Mouse (Mus musculus): ENCODE results near the gene Kcng3. TPM values are rescaled to one million over a fixed set of nuclear protein-coding genes. Genes with fewer than 3 reads are reported as not detected.

The Kcng3 gene
- polyA plus RNA-seq (2014; fragmentation: Nextera tagmentation; extraction: Ambion mirVana), result 0.19 TPM in 1 of 2 replicates, not detected in the other

DNA sequence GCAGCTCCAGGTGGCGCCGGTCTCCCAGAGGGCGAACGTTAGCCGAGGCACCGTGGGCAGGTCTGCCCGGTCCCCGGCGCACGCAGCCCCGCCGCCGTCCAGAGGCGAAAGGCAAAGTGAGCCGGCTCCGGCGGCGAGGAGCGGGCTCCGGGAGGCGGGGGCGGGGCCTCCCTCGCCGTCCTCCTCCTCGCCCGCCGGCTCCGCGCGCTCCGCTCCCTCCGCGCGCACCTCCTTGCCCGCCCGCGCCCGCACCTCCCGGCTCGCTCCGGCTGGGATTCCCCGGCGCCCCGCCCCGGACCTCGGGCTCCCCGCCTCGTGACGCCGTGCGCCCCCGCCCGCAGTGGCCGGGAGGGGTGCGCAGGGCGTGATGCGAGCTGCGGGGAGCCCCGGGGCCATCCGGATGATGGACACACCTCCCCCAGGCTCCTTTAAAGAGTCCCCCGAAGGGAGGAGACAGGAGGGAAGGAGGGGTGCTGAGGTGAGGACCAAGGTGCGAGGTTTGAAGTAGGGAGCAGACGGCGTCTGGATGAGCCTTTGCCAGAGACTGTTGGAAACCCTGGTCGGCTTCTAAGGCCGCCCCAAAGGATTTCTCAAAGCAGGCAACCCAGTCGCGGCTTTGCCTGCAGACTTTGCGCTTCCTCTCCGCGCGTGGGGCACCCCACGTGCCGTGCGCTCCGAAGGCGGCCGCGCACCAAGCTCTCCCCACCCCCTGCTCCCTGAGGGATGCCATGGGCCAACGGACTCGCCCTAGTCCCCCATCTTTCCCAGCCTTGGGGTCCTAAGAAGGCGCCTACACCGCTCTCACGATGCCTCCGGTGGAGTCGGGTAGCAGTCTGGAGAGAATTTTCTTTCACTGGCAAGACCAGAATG, at the start of gene Kcng3:
Gene Kcng3 (minus strand): TSS at position 113 of the 870 bp plus-strand sequence.
- Histone ChIP-seq H3K4me2 (peak within 1 kb of the TSS; percentile 99), H3K27ac (ENCODE audit: low read depth, low read length) (no peak within 1 kb of the TSS), H3K9ac (ENCODE audit: low read depth, low read length) (peak within 1 kb of the TSS; percentile 55), H3K27me3 (replicated peaks; ENCODE audit: control insufficient read depth, insufficient read depth, low read length) (peaks cover 55% of the 10 kb centered on the region), H3K36me3 (ENCODE audit: control insufficient read depth, insufficient read depth, low read length) (no peaks in the 10 kb centered on the region), H3K4me1 (replicated peaks; ENCODE audit: control insufficient read depth, insufficient read depth, low read length) (peaks cover 22% of the 10 kb centered on the region), H3K4me3 (ENCODE audit: low read depth, low read length) (peak within 1 kb of the TSS; percentile 69), H3K9me3 (ENCODE audit: control insufficient read depth, low read length) (no peaks in the 10 kb centered on the region)
- under 1% methylated on average over 84 of the region's 86 CpGs for WGBS
- ATAC-seq (replicated peaks; ENCODE audit: low FRiP score) (peak; percentile 53; the same call in 1 of the 2 replicates), DNase-seq (ENCODE audit: low spot score) (peak; percentile 57)

DNA sequence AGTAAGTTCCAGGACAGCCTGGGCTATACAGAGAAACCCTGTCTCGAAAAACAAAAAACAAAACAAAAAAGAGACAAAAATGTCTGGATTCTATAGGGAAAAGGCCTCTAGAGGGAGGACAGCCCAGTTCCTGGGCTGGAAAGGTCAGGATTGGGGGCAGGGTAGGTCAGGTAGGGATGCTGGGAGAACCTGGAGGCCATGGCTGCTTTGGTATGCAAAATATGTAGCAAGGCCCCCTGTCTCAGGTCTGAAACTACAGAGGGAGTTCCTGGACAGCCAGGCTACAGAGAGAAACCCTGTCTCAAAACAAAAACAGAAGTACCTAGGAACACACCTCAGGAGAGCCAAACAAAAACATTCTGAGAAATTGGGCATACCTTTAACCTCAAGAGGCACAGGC, 45.7 kb upstream of the Kcng3 start:
- DNase-seq (ENCODE audit: low spot score), result no peak
- no peak overlapping the region for H3K27ac ChIP-seq (ENCODE audit: low read depth, low read length)
- H3K4me2 ChIP-seq, result no peak overlapping the region
- no peaks in the 10 kb centered on the region for H3K27me3 ChIP-seq (replicated peaks; ENCODE audit: control insufficient read depth, insufficient read depth, low read length)
- H3K36me3 ChIP-seq (ENCODE audit: control insufficient read depth, insufficient read depth, low read length), result no peaks in the 10 kb centered on the region
- no peak overlapping the region for H3K9ac ChIP-seq (ENCODE audit: low read depth, low read length)
- no peak overlapping the region for H3K4me3 ChIP-seq (ENCODE audit: low read depth, low read length)
- H3K4me1 ChIP-seq (replicated peaks; ENCODE audit: control insufficient read depth, insufficient read depth, low read length), result no peaks in the 10 kb centered on the region
- ATAC-seq (replicated peaks; ENCODE audit: low FRiP score), result no peak
- 82% methylated on average over 1 of the region's 1 CpGs for WGBS
- no peaks in the 10 kb centered on the region for H3K9me3 ChIP-seq (ENCODE audit: control insufficient read depth, low read length)

DNA sequence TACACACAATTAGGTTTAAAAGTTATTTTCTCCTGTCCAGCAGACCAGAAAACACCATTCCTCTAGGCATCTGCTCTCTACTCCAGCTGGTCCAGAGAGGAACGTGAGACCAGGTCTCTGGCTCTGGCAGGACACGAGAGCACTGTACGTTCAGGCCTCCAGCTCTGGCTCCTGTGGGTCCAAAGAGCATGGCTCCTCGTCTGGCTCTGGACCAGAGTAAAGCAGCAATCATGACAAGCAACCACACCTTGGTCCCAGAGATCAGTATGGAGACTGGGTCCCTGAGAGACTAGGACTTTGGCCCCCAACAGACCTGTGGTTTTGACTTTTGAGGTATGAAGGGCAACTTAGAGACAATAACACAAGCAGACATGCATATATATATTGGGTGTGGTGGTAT, 41.0 kb upstream of the Kcng3 start:
- H3K27ac ChIP-seq (ENCODE audit: low read depth, low read length), result no peak overlapping the region
- no peaks in the 10 kb centered on the region for H3K27me3 ChIP-seq (replicated peaks; ENCODE audit: control insufficient read depth, insufficient read depth, low read length)
- no peaks in the 10 kb centered on the region for H3K36me3 ChIP-seq (ENCODE audit: control insufficient read depth, insufficient read depth, low read length)
- ATAC-seq (replicated peaks; ENCODE audit: low FRiP score) (no peak), DNase-seq (ENCODE audit: low spot score) (no peak)
- no peaks in the 10 kb centered on the region; the same call in 1 of the 2 replicates for H3K4me1 ChIP-seq (replicated peaks; ENCODE audit: control insufficient read depth, insufficient read depth, low read length)
- H3K4me2 ChIP-seq, result no peak overlapping the region
- H3K9ac ChIP-seq (ENCODE audit: low read depth, low read length), result no peak overlapping the region
- H3K9me3 ChIP-seq (ENCODE audit: control insufficient read depth, low read length), result no peaks in the 10 kb centered on the region
- 84% methylated on average over 4 of the region's 4 CpGs for WGBS
- H3K4me3 ChIP-seq (ENCODE audit: low read depth, low read length), result no peak overlapping the region

DNA sequence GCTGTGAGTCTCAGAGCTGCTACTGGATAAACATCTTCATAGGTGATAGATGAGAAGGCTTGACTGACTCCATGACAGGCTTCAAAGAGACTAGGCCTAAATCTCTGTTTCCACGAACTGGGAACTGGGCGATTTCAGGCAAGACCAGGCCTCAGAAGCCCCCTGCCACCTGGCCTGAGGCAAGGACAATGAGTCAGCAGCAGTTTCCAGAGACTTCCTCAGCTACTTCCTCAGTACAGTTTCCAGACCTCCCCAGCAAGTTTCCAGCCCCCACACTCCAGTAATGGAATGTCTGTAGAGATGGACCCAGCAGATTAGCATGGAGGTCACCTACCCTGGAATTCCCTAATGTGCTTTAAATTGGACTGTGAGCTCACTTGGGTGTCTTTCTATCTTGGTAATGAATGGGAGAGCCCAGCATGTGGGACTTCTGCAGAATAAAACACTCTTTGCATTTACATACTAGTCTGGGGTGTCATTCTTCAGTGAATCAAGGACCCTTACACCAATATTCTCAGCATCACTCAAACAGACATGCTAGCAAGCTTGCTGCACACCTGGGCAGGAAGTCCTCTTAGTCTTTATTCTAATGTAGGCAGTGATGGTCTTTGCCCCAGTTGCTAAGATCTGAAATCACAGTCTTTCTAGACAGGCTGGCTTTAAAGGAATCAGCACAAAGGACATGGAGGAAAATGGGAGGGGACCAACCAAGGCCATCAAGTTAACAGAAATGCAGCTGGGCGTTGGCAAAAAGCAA, 36.4 kb upstream of the Kcng3 start:
- no peaks in the 10 kb centered on the region for H3K36me3 ChIP-seq (ENCODE audit: control insufficient read depth, insufficient read depth, low read length)
- H3K9me3 ChIP-seq (ENCODE audit: control insufficient read depth, low read length), result no peaks in the 10 kb centered on the region
- whole genome bisulfite sequencing, result 71% methylated on average over 3 of the region's 3 CpGs
- H3K27ac ChIP-seq (ENCODE audit: low read depth, low read length), result no peak overlapping the region
- H3K4me3 ChIP-seq (ENCODE audit: low read depth, low read length), result no peak overlapping the region
- no peak overlapping the region for H3K9ac ChIP-seq (ENCODE audit: low read depth, low read length)
- H3K27me3 ChIP-seq (replicated peaks; ENCODE audit: control insufficient read depth, insufficient read depth, low read length), result no peaks in the 10 kb centered on the region
- ATAC-seq (replicated peaks; ENCODE audit: low FRiP score), result no peak
- no peaks in the 10 kb centered on the region; the same call in 1 of the 2 replicates for H3K4me1 ChIP-seq (replicated peaks; ENCODE audit: control insufficient read depth, insufficient read depth, low read length)
- no peak overlapping the region for H3K4me2 ChIP-seq
- DNase-seq (ENCODE audit: low spot score), result no peak

DNA sequence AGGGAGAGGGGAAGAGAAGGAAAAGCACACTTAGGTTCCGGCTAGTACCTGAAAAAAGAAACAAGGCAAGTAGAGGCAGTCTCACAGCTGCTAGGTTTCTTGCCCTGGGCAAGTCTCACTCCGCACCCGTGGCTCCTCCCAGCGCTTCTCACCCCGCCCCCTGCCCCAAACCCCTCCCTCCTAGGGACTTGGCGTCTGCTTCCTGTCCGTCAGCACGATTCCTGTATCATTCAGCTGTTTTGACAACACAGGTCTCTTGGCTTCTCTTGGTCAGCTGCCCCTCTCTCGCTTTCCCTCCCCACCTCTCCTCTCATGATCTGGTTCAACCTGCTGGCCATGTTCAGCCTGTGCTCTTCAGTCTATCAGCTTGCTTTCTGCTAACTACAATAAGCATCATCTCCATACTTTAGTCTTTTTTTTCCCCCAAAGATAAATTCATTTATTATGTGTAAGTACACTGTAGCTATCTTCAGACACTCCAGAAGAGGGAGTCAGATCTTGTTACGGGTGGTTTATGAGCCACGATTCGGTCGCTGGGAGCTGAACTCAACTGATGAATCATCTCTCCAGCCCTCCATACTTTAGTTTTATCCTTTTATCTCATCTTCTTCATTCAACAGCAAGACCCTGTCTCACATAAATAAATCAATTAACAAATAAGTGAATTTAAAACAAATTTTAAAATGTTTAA, 35.0 kb upstream of the Kcng3 start:
- H3K27ac ChIP-seq (ENCODE audit: low read depth, low read length), result peak overlapping the region; percentile 47; the same call in 1 of the 2 replicates
- no peaks in the 10 kb centered on the region for H3K9me3 ChIP-seq (ENCODE audit: control insufficient read depth, low read length)
- no peaks in the 10 kb centered on the region for H3K36me3 ChIP-seq (ENCODE audit: control insufficient read depth, insufficient read depth, low read length)
- peak overlapping the region; percentile 46; the same call in 1 of the 2 replicates for H3K9ac ChIP-seq (ENCODE audit: low read depth, low read length)
- H3K4me1 ChIP-seq (replicated peaks; ENCODE audit: control insufficient read depth, insufficient read depth, low read length), result no peaks in the 10 kb centered on the region; the same call in 1 of the 2 replicates
- H3K4me2 ChIP-seq, result peak overlapping the region; percentile 49
- WGBS, result 43% methylated on average over 13 of the region's 13 CpGs
- ATAC-seq (replicated peaks; ENCODE audit: low FRiP score) (peak; percentile 83), DNase-seq (ENCODE audit: low spot score) (peak; percentile 60)
- no peaks in the 10 kb centered on the region for H3K27me3 ChIP-seq (replicated peaks; ENCODE audit: control insufficient read depth, insufficient read depth, low read length)
- no peak overlapping the region for H3K4me3 ChIP-seq (ENCODE audit: low read depth, low read length)

DNA sequence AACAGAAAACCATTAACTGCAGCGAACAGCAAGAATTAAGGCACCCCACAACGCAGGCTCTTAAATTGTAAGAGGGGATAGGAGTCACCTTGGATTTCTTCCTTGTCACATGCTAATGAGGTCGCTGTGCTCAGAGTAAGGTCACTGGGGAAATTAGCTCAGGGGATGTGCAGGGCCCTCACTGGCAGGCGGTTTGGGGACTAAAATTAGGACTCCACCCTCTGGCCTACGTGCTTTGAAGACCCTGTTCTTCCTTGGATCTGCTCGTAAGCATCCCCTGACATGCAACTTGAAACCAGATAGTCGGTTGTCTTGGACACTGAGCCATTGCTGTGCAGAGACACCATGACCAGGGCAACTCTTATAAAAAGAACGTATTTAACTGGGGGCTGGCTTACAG, 33.1 kb upstream of the Kcng3 start:
- Histone ChIP-seq H3K4me3 (ENCODE audit: low read depth, low read length) (no peak overlapping the region), H3K9me3 (ENCODE audit: control insufficient read depth, low read length) (no peaks in the 10 kb centered on the region), H3K27me3 (replicated peaks; ENCODE audit: control insufficient read depth, insufficient read depth, low read length) (no peaks in the 10 kb centered on the region), H3K4me1 (replicated peaks; ENCODE audit: control insufficient read depth, insufficient read depth, low read length) (peaks cover under 1% of the 10 kb centered on the region), H3K36me3 (ENCODE audit: control insufficient read depth, insufficient read depth, low read length) (no peaks in the 10 kb centered on the region; the same call in 1 of the 2 replicates), H3K27ac (ENCODE audit: low read depth, low read length) (no peak overlapping the region), H3K4me2 (no peak overlapping the region), H3K9ac (ENCODE audit: low read depth, low read length) (no peak overlapping the region)
- WGBS, result 60% methylated on average over 8 of the region's 8 CpGs
- DNase-seq (ENCODE audit: low spot score) (no peak), ATAC-seq (replicated peaks; ENCODE audit: low FRiP score) (no peak)

DNA sequence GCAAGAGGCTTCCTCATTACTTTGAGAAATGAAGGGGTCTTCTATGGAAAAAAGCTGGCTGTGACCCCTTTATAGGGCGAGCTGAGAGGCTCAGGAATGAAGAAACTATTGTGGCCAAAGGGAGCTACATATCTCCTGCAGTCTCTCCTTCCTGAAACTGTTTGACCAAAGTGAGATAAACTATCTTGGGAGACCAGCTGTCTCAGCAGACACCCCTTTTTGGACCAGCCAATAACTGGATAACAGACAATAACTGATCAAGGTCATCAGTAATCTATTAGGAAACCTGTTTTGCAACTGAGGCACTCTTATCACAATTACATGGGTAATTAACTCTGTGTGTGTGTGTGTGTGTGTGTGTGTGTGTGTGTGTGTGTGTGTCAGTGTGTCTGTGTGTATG, 27.2 kb upstream of the Kcng3 start:
- Histone ChIP-seq H3K4me2 (peak overlapping the region; percentile 13; the same call in 1 of the 2 replicates), H3K36me3 (ENCODE audit: control insufficient read depth, insufficient read depth, low read length) (no peaks in the 10 kb centered on the region; the same call in 1 of the 2 replicates), H3K27me3 (replicated peaks; ENCODE audit: control insufficient read depth, insufficient read depth, low read length) (no peaks in the 10 kb centered on the region), H3K4me3 (ENCODE audit: low read depth, low read length) (no peak overlapping the region), H3K4me1 (replicated peaks; ENCODE audit: control insufficient read depth, insufficient read depth, low read length) (peaks cover 25% of the 10 kb centered on the region), H3K9me3 (ENCODE audit: control insufficient read depth, low read length) (no peaks in the 10 kb centered on the region), H3K9ac (ENCODE audit: low read depth, low read length) (no peak overlapping the region), H3K27ac (ENCODE audit: low read depth, low read length) (peak overlapping the region; percentile 81)
- no peak for DNase-seq (ENCODE audit: low spot score)
- 37% methylated on average over 1 of the region's 1 CpGs for WGBS
- peak; percentile 92 for ATAC-seq (replicated peaks; ENCODE audit: low FRiP score)

DNA sequence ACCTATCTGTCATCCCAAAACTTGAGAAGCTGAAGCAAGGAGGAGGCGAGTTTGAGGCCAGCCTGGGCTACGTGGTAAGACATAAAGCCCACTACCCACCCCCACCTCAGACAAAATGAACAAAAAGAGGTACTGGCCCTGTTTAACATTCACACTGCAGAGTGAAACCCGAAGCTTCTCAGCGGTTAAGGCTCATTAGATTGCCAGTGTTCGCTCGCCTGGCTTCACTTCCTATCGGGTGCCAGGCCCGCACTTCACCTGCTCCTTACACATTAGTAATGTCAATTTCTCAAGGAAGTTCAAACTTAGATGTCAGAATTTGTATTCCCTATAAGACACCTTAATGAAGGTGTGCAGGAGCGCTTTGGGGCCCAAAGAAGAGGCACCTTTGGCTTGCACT, 25.7 kb upstream of the Kcng3 start:
- H3K36me3 ChIP-seq (ENCODE audit: control insufficient read depth, insufficient read depth, low read length), result no peaks in the 10 kb centered on the region; the same call in 1 of the 2 replicates
- 81% methylated on average over 9 of the region's 9 CpGs for WGBS
- DNase-seq (ENCODE audit: low spot score) (no peak), ATAC-seq (replicated peaks; ENCODE audit: low FRiP score) (no peak)
- H3K27me3 ChIP-seq (replicated peaks; ENCODE audit: control insufficient read depth, insufficient read depth, low read length), result no peaks in the 10 kb centered on the region
- no peaks in the 10 kb centered on the region for H3K9me3 ChIP-seq (ENCODE audit: control insufficient read depth, low read length)
- H3K27ac ChIP-seq (ENCODE audit: low read depth, low read length), result peak overlapping the region; percentile 81; the same call in 1 of the 2 replicates
- H3K4me2 ChIP-seq, result no peak overlapping the region
- peak overlapping the region; percentile 14; the same call in 1 of the 2 replicates for H3K9ac ChIP-seq (ENCODE audit: low read depth, low read length)
- H3K4me3 ChIP-seq (ENCODE audit: low read depth, low read length), result no peak overlapping the region
- peaks cover 27% of the 10 kb centered on the region for H3K4me1 ChIP-seq (replicated peaks; ENCODE audit: control insufficient read depth, insufficient read depth, low read length)

Measured in liver, embryonic 11.5 days (tissue).